Mouse (Mus musculus) forebrain, embryonic 14.5 days (tissue): Measurements from ENCODE around the gene Cldnd2. TPM values are rescaled to one million over a fixed set of nuclear protein-coding genes. Genes with fewer than 3 reads are reported as not detected.

Experiments
- ATAC-seq: fragments of 200-750 bp; cut with Nextera tagmentation; 2 replicates; pipeline ENCODE4 v1.8.0; 2017; ENCODE audit warnings: mild to moderate bottlenecking, moderate library complexity
- DNase-seq: peaks from one replicate; pipeline ENCODE4 v3.0.0-alpha.2; 2015; ENCODE audit warnings: low spot score
- H3K27ac ChIP-seq: fragments of 300-500 bp; sonication (generic); 2 replicates; pipeline ENCODE4 v1.5.1; 2014; ENCODE audit warnings: low read depth, mild to moderate bottlenecking, control low read depth, low read length, moderate library complexity
- H3K27me3 ChIP-seq: fragments of 300-500 bp; sonication (generic); replicated peaks from 2 replicates; pipeline ENCODE4 v1.6.1; 2014; ENCODE audit warnings: low read length, control low read depth, mixed read lengths; ENCODE audit not compliant: control insufficient read depth, insufficient read depth
- H3K36me3 ChIP-seq: fragments of 300-500 bp; sonication (generic); 2 replicates; pipeline ENCODE4 v1.6.1; 2014; ENCODE audit warnings: low read length, control low read depth; ENCODE audit not compliant: control insufficient read depth, insufficient read depth
- H3K4me1 ChIP-seq: fragments of 300-500 bp; sonication (generic); 2 replicates; pipeline ENCODE4 v1.6.1; 2014; ENCODE audit warnings: antibody characterized with exemption, low read length, control low read depth; ENCODE audit not compliant: control insufficient read depth, insufficient read depth
- H3K4me2 ChIP-seq: fragments of 300-500 bp; sonication (generic); 2 replicates; pipeline ENCODE4 v1.6.1; 2014; ENCODE audit warnings: mild to moderate bottlenecking, control low read depth, low read length
- H3K4me3 ChIP-seq: fragments of 300-500 bp; sonication (generic); 2 replicates; pipeline ENCODE4 v1.5.1; 2014; ENCODE audit warnings: low read depth, low read length, control low read depth
- H3K9ac ChIP-seq: fragments of 300-500 bp; sonication (generic); 2 replicates; pipeline ENCODE4 v1.6.1; 2014; ENCODE audit warnings: mild to moderate bottlenecking, low read length, control low read depth, moderate library complexity
- H3K9me3 ChIP-seq: fragments of 300-500 bp; sonication (generic); replicated peaks from 2 replicates; pipeline ENCODE4 v1.6.1; 2016; ENCODE audit warnings: low read length, control low read depth, mixed read lengths; ENCODE audit not compliant: control insufficient read depth
- WGBS: fragments of 180-500 bp; shearing (Covaris S2); extraction: QIAGEN DNeasy Blood & Tissue Kit; methylation state at CpG from one replicate; pipeline ENCODE4 v1.1.7; 2014; 5-methylcytosine and 5-hydroxymethylcytosine counted together
- polyA plus RNA-seq: library from polyadenylated mRNA; unstranded; fragments of >200 nt; fragmentation: Nextera tagmentation; extraction: Ambion mirVana; gene quantifications from 2 replicates; pipeline ENCODE4 v1.2.1, GENCODE M21; 2014

Cldnd2 gene
- polyA plus RNA-seq, 1 experiment from 2014 or later, result not detected

- H3K27me3 ChIP-seq, result no peaks in the 10 kb centered on the region
- no peaks in the 10 kb centered on the region for H3K36me3 ChIP-seq
- no peak for ATAC-seq
- H3K9me3 ChIP-seq, result no peaks in the 10 kb centered on the region
- no peak overlapping the region for H3K27ac ChIP-seq
- no peak overlapping the region for H3K9ac ChIP-seq
- DNase-seq, result no peak
- no peak overlapping the region for H3K4me2 ChIP-seq
- WGBS, result 94% methylated on average over 3 of the region's 3 CpGs
- peaks cover 11% of the 10 kb centered on the region; the same call in 1 of the 2 replicates for H3K4me1 ChIP-seq
- no peak overlapping the region for H3K4me3 ChIP-seq
Measured at GRCm38 (mm10) chr7:43441071-43441470, 489 bp downstream of the Cldnd2 start.

GRCm38 (mm10) chr7:43442684-43443083 lies 2.1 kb downstream of the Cldnd2 start:
- Histone ChIP-seq H3K36me3 (no peaks in the 10 kb centered on the region), H3K4me1 (peaks cover 11% of the 10 kb centered on the region; the same call in 1 of the 2 replicates), H3K4me3 (peak overlapping the region; percentile 58), H3K27ac (peak overlapping the region; percentile 82), H3K4me2 (peak overlapping the region; percentile 83), H3K9ac (peak overlapping the region; percentile 72), H3K9me3 (no peaks in the 10 kb centered on the region), H3K27me3 (no peaks in the 10 kb centered on the region)
- no peak for DNase-seq
- WGBS, result 13% methylated on average over 9 of the region's 9 CpGs
- no peak for ATAC-seq

- H3K4me2 ChIP-seq, result peak overlapping the region; percentile 83
- WGBS, result under 1% methylated on average over 36 of the region's 36 CpGs
Measured at GRCm38 (mm10) chr7:43443126-43443916, 2.7 kb downstream of the Cldnd2 start.

GRCm38 (mm10) chr7:43443917-43444293 lies 3.3 kb downstream of the Cldnd2 start, which contains the start of the genes Etfb and Gm45233:
Gene Etfb (plus strand): TSS chr7:43444083.
Gene Gm45233 (plus strand): TSS chr7:43444128.
- Histone ChIP-seq H3K27me3 (no peaks in the 10 kb centered on the region), H3K4me1 (peaks cover 11% of the 10 kb centered on the region; the same call in 1 of the 2 replicates), H3K4me3 (peak within 1 kb of the TSS; percentile 58), H3K9ac (peak within 1 kb of the TSS; percentile 72), H3K4me2 (peak within 1 kb of the TSS; percentile 83), H3K9me3 (no peaks in the 10 kb centered on the region), H3K27ac (peak within 1 kb of the TSS; percentile 82), H3K36me3 (no peaks in the 10 kb centered on the region)
- peak; percentile 97 for DNase-seq
- WGBS, result under 1% methylated on average over 27 of the region's 27 CpGs
- ATAC-seq, result peak; percentile 98

More at GRCm38 (mm10) chr7:43443126-43443916, 2.7 kb downstream of the Cldnd2 start:
- H3K27me3 ChIP-seq, result no peaks in the 10 kb centered on the region
- peak overlapping the region; percentile 58 for H3K4me3 ChIP-seq
- H3K4me1 ChIP-seq, result peaks cover 11% of the 10 kb centered on the region; the same call in 1 of the 2 replicates
- DNase-seq (peak; percentile 63), ATAC-seq (peak; percentile 85)
- H3K9me3 ChIP-seq, result no peaks in the 10 kb centered on the region
- H3K36me3 ChIP-seq, result no peaks in the 10 kb centered on the region
- H3K27ac ChIP-seq, result peak overlapping the region; percentile 82
- H3K9ac ChIP-seq, result peak overlapping the region; percentile 72

- H3K4me1 ChIP-seq, result peaks cover 9% of the 10 kb centered on the region; the same call in 1 of the 2 replicates
- H3K27me3 ChIP-seq, result no peaks in the 10 kb centered on the region
- H3K27ac ChIP-seq, result no peak overlapping the region
- WGBS, result 73% methylated on average over 4 of the region's 4 CpGs
- no peak overlapping the region for H3K4me2 ChIP-seq
- H3K36me3 ChIP-seq, result 0 out of 2 replicates have a peak, but pooled peaks cover 5% of the 10 kb centered on the region
- DNase-seq, result no peak
- no peaks in the 10 kb centered on the region for H3K9me3 ChIP-seq
- no peak overlapping the region for H3K4me3 ChIP-seq
- ATAC-seq, result no peak
- H3K9ac ChIP-seq, result no peak overlapping the region
Measured at GRCm38 (mm10) chr7:43447801-43448200, 7.2 kb downstream of the Cldnd2 start.

GRCm38 (mm10) chr7:43448246-43448645 lies 7.7 kb downstream of the Cldnd2 start:
- Histone ChIP-seq H3K4me1 (peaks cover 9% of the 10 kb centered on the region; the same call in 1 of the 2 replicates), H3K9me3 (no peaks in the 10 kb centered on the region), H3K27ac (no peak overlapping the region), H3K9ac (no peak overlapping the region), H3K27me3 (no peaks in the 10 kb centered on the region), H3K36me3 (peaks cover 10% of the 10 kb centered on the region; the same call in 1 of the 2 replicates), H3K4me2 (no peak overlapping the region), H3K4me3 (no peak overlapping the region)
- no peak for ATAC-seq
- WGBS, result 95% methylated on average over 2 of the region's 3 CpGs
- no peak for DNase-seq

GRCm38 (mm10) chr7:43449811-43450210 lies 9.2 kb downstream of the Cldnd2 start:
- H3K4me3 ChIP-seq, result no peak overlapping the region
- 98% methylated on average over 2 of the region's 2 CpGs for WGBS
- H3K4me2 ChIP-seq, result no peak overlapping the region
- H3K9ac ChIP-seq, result no peak overlapping the region
- H3K27ac ChIP-seq, result no peak overlapping the region
- DNase-seq (no peak), ATAC-seq (no peak)
- H3K4me1 ChIP-seq, result 0 out of 2 replicates have a peak, but pooled peaks cover 2% of the 10 kb centered on the region
- peaks cover 24% of the 10 kb centered on the region for H3K36me3 ChIP-seq
- H3K27me3 ChIP-seq, result no peaks in the 10 kb centered on the region
- H3K9me3 ChIP-seq, result no peaks in the 10 kb centered on the region

GRCm38 (mm10) chr7:43451726-43452125 lies 11.1 kb downstream of the Cldnd2 start:
- H3K27ac ChIP-seq, result no peak overlapping the region
- H3K36me3 ChIP-seq, result peaks cover 35% of the 10 kb centered on the region
- H3K4me1 ChIP-seq, result no peaks in the 10 kb centered on the region
- no peak overlapping the region for H3K9ac ChIP-seq
- H3K27me3 ChIP-seq, result no peaks in the 10 kb centered on the region
- 93% methylated on average over 11 of the region's 11 CpGs for WGBS
- no peaks in the 10 kb centered on the region for H3K9me3 ChIP-seq
- H3K4me3 ChIP-seq, result no peak overlapping the region
- DNase-seq, result no peak
- ATAC-seq, result no peak
- H3K4me2 ChIP-seq, result no peak overlapping the region

GRCm38 (mm10) chr7:43452609-43453008 lies 12.0 kb downstream of the Cldnd2 start:
- H3K27ac ChIP-seq, result no peak overlapping the region
- no peak overlapping the region for H3K4me3 ChIP-seq
- no peaks in the 10 kb centered on the region for H3K9me3 ChIP-seq
- 46% methylated on average over 4 of the region's 4 CpGs for WGBS
- H3K4me1 ChIP-seq, result no peaks in the 10 kb centered on the region
- no peak overlapping the region for H3K4me2 ChIP-seq
- ATAC-seq, result no peak
- no peak for DNase-seq
- H3K9ac ChIP-seq, result no peak overlapping the region
- H3K27me3 ChIP-seq, result no peaks in the 10 kb centered on the region
- peaks cover 40% of the 10 kb centered on the region for H3K36me3 ChIP-seq
